Mouse (Mus musculus) stomach, embryonic 16.5 days (tissue): ENCODE measurements around the gene Abhd12b. TPM values are rescaled to one million over a fixed set of nuclear protein-coding genes. Genes with fewer than 3 reads are reported as not detected.

ENCODE experiments used
- ATAC-seq: fragments of 200-750 bp; cut with Nextera tagmentation; 2 replicates; pipeline ENCODE4 v1.8.0; 2017; ENCODE audit warnings: moderate number of reproducible peaks, moderate TSS enrichment; ENCODE audit not compliant: insufficient read depth, low FRiP score
- H3K27ac ChIP-seq: fragments of 300-500 bp; sonication (generic); 2 replicates; pipeline ENCODE4 v1.5.1; 2014; ENCODE audit warnings: low read length
- H3K27me3 ChIP-seq: fragments of 300-500 bp; sonication (generic); 2 replicates; pipeline ENCODE4 v1.6.1; 2014; ENCODE audit warnings: low read length, control low read depth, mixed read lengths; ENCODE audit not compliant: control insufficient read depth, insufficient read depth
- H3K36me3 ChIP-seq: fragments of 300-500 bp; sonication (generic); 2 replicates; pipeline ENCODE4 v1.6.1; 2014; ENCODE audit warnings: low read length; ENCODE audit not compliant: control insufficient read depth, insufficient read depth
- H3K4me1 ChIP-seq: fragments of 300-500 bp; sonication (generic); 2 replicates; pipeline ENCODE4 v1.6.1; 2014; ENCODE audit warnings: low read length, control low read depth, mixed read lengths; ENCODE audit not compliant: control insufficient read depth, insufficient read depth
- H3K4me2 ChIP-seq: fragments of 300-500 bp; sonication (generic); 2 replicates; pipeline ENCODE4 v1.6.1; 2014; ENCODE audit warnings: low read depth, low read length, mixed read lengths
- H3K4me3 ChIP-seq: fragments of 300-500 bp; sonication (generic); replicated peaks from 2 replicates; pipeline ENCODE4 v1.5.1; 2014; ENCODE audit warnings: mild to moderate bottlenecking, low read length
- H3K9ac ChIP-seq: fragments of 300-500 bp; sonication (generic); 2 replicates; pipeline ENCODE4 v1.6.1; 2014; ENCODE audit warnings: low read length
- H3K9me3 ChIP-seq: fragments of 300-500 bp; sonication (generic); replicated peaks from 2 replicates; pipeline ENCODE4 v1.6.1; 2016; ENCODE audit warnings: low read length, control low read depth; ENCODE audit not compliant: control insufficient read depth
- WGBS: fragments of 180-500 bp; shearing (Covaris S2); extraction: QIAGEN DNeasy Blood & Tissue Kit; methylation state at CpG from one replicate; pipeline ENCODE4 v1.1.7; 2014; 5-methylcytosine and 5-hydroxymethylcytosine counted together
- polyA plus RNA-seq: library from polyadenylated mRNA; unstranded; fragments of >200 nt; fragmentation: Nextera tagmentation; extraction: Ambion mirVana; gene quantifications from 2 replicates; pipeline ENCODE4 v1.2.1, GENCODE M21; 2015

Gene Abhd12b
- polyA plus RNA-seq, 1 experiment from 2014 or later, result 0.14 TPM

GRCm38 (mm10) chr12:70144637-70145448 is 9.1 kb upstream of the Abhd12b start:
- ATAC-seq, result no peak
- WGBS, result 35% methylated on average over 20 of the region's 20 CpGs

GRCm38 (mm10) chr12:70145586-70145985 is 8.4 kb upstream of the Abhd12b start:
- no peaks in the 10 kb centered on the region for H3K27me3 ChIP-seq
- H3K9me3 ChIP-seq, result no peaks in the 10 kb centered on the region
- 87% methylated on average over 6 of the region's 6 CpGs for WGBS
- H3K4me2 ChIP-seq, result no peak overlapping the region
- no peak overlapping the region for H3K9ac ChIP-seq
- H3K4me1 ChIP-seq, result peaks cover 15% of the 10 kb centered on the region; the same call in 1 of the 2 replicates
- no peak overlapping the region for H3K4me3 ChIP-seq
- H3K36me3 ChIP-seq, result no peaks in the 10 kb centered on the region
- ATAC-seq, result no peak
- H3K27ac ChIP-seq, result peak overlapping the region; percentile 88

More at GRCm38 (mm10) chr12:70144637-70145448, 9.1 kb upstream of the Abhd12b start:
- no peaks in the 10 kb centered on the region for H3K9me3 ChIP-seq
- H3K9ac ChIP-seq, result peak overlapping the region; percentile 48; the same call in 1 of the 2 replicates
- H3K4me1 ChIP-seq, result peaks cover 15% of the 10 kb centered on the region; the same call in 1 of the 2 replicates
- no peaks in the 10 kb centered on the region for H3K36me3 ChIP-seq
- H3K4me2 ChIP-seq, result 0 out of 2 replicates have a peak overlapping the region, but pooled peaks have one; percentile 10
- peak overlapping the region; percentile 88 for H3K27ac ChIP-seq
- H3K4me3 ChIP-seq, result no peak overlapping the region
- H3K27me3 ChIP-seq, result no peaks in the 10 kb centered on the region

DNA sequence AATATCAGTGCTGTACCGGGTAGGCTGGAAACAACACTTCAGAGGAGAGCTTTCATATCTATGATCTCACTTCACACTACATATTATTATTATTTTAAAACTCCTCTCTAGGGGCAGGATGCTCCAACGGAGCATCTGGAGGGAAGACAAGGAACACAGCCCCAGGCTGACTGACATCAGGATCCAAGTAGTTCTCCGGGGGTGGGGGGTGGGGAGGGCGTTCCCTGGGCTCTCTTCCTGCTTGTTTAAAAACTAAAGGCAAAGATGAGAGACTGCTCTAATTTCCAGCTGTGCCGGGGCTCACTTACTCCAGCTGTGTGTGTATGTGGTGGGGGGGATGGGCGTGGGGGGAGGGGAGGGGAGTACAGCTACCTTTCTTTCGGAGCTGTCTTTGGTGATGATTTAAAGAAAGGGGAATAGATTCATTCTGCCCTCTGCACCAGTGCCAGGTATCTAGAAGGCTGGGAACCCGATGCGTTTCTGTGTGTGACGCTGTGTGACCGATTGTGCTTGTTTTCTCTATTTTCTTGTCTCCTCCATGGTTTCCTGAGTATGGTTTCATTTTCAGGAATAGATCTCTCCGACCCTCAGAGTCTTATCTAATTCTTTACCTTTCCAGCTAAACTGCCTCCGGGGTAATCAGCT is 5.8 kb upstream of the Abhd12b start:
- Histone ChIP-seq H3K27ac (peak overlapping the region; percentile 75), H3K4me3 (peak overlapping the region; percentile 41), H3K4me1 (peaks cover 15% of the 10 kb centered on the region; the same call in 1 of the 2 replicates), H3K9me3 (no peaks in the 10 kb centered on the region), H3K9ac (peak overlapping the region; percentile 68), H3K36me3 (no peaks in the 10 kb centered on the region), H3K4me2 (peak overlapping the region; percentile 59), H3K27me3 (no peaks in the 10 kb centered on the region)
- WGBS, result 5% methylated on average over 13 of the region's 13 CpGs
- ATAC-seq, result peak; percentile 31; the same call in 1 of the 2 replicates

DNA sequence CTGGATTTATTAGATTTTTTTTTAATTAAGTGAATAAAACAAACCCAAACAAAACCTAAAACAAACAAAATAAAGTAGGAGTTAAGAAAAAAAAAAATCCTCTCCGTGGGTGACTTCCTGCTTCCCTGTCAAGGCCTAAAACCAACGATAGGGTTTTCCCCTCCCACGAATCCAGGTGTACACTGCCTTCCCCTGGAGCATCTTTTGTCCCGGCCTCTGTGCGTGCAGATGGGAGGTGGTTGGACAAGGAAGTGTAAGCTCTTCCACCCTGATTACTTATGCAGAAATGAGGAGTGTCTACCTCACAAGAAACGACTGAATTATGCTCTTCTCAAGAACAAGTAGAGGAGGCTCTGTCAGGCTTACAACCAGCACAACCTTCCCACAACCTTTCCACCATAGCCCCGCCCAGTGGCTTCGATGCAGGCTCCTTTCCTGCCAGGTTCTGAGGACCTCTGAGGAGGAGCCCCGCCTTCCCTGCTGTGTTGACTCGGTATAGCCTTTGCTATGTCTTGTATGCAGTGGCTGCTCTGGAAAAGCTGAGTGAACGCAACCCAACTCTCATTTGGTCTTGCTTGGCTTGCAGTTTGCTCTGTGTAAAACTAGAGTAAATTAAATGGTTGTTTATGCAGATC is 5.2 kb upstream of the Abhd12b start:
- Histone ChIP-seq H3K4me2 (peak overlapping the region; percentile 59), H3K9ac (0 out of 2 replicates have a peak overlapping the region, but pooled peaks have one; percentile 38), H3K36me3 (no peaks in the 10 kb centered on the region), H3K4me1 (peaks cover 15% of the 10 kb centered on the region; the same call in 1 of the 2 replicates), H3K27ac (peak overlapping the region; percentile 75), H3K4me3 (peak overlapping the region; percentile 41), H3K9me3 (no peaks in the 10 kb centered on the region), H3K27me3 (no peaks in the 10 kb centered on the region)
- ATAC-seq, result 0 out of 2 replicates have a peak, but pooled peaks have one; percentile 19
- WGBS, result 16% methylated on average over 11 of the region's 11 CpGs

- 74% methylated on average over 6 of the region's 6 CpGs for WGBS
- ATAC-seq, result no peak
- H3K9ac ChIP-seq, result no peak overlapping the region
- no peak overlapping the region for H3K4me3 ChIP-seq
- H3K27me3 ChIP-seq, result no peaks in the 10 kb centered on the region
- no peak overlapping the region for H3K4me2 ChIP-seq
- no peaks in the 10 kb centered on the region for H3K4me1 ChIP-seq
- no peaks in the 10 kb centered on the region for H3K9me3 ChIP-seq
- no peak overlapping the region for H3K27ac ChIP-seq
- H3K36me3 ChIP-seq, result no peaks in the 10 kb centered on the region
Observed at GRCm38 (mm10) chr12:70156222-70156621, 2.3 kb downstream of the Abhd12b start.

- no peak overlapping the region for H3K4me3 ChIP-seq
- WGBS, result 69% methylated on average over 5 of the region's 5 CpGs
- no peaks in the 10 kb centered on the region for H3K36me3 ChIP-seq
- no peak overlapping the region for H3K9ac ChIP-seq
- no peaks in the 10 kb centered on the region for H3K9me3 ChIP-seq
- no peak overlapping the region for H3K27ac ChIP-seq
- H3K4me1 ChIP-seq, result no peaks in the 10 kb centered on the region
- no peak overlapping the region for H3K4me2 ChIP-seq
- no peaks in the 10 kb centered on the region for H3K27me3 ChIP-seq
- no peak for ATAC-seq
Observed at GRCm38 (mm10) chr12:70157292-70158066, 3.5 kb downstream of the Abhd12b start.

DNA sequence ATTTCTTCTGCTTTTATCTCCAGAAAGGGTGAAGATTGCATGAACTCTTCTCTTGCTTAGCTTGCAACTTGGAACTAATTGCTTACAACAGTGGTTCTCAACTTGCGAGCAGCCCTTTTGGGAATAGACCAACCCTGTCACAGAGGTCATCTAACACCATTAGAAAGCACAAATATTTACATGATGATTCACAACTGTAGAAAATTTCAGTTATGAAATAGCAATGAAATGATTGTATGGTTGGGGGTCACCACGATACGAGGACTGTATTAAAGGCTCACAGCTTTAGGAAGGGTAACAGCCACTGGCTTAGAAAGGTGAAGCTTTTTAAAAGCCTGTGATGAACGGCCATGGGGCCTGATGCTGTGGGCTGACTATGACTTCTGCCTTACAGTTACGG is 7.1 kb downstream of the Abhd12b start:
- Histone ChIP-seq H3K9me3 (no peaks in the 10 kb centered on the region), H3K36me3 (no peaks in the 10 kb centered on the region), H3K9ac (no peak overlapping the region), H3K27me3 (no peaks in the 10 kb centered on the region), H3K4me3 (no peak overlapping the region), H3K4me1 (0 out of 2 replicates have a peak, but pooled peaks cover 5% of the 10 kb centered on the region), H3K4me2 (no peak overlapping the region), H3K27ac (no peak overlapping the region)
- WGBS, result 51% methylated on average over 5 of the region's 5 CpGs
- no peak for ATAC-seq

- H3K27me3 ChIP-seq, result no peaks in the 10 kb centered on the region
- H3K4me1 ChIP-seq, result 0 out of 2 replicates have a peak, but pooled peaks cover 5% of the 10 kb centered on the region
- H3K27ac ChIP-seq, result no peak overlapping the region
- H3K9me3 ChIP-seq, result no peaks in the 10 kb centered on the region
- ATAC-seq, result no peak
- no peak overlapping the region for H3K4me2 ChIP-seq
- WGBS, result 62% methylated on average over 3 of the region's 3 CpGs
- no peak overlapping the region for H3K4me3 ChIP-seq
- no peak overlapping the region for H3K9ac ChIP-seq
- H3K36me3 ChIP-seq, result no peaks in the 10 kb centered on the region
Observed at GRCm38 (mm10) chr12:70164741-70165140, 10.8 kb downstream of the Abhd12b start.
